13 mouse cellular contexts compared by ENCODE assay signal in genomic region chr15:77291471-77291870, GRCm38 (mm10). TPM values are rescaled to one million over a fixed set of nuclear protein-coding genes. Genes with fewer than 3 reads are reported as not detected.
A peak's percentile ranks its signal among the peaks of the same experiment; 100 is the strongest.
DNase-seq lines count a peak whose midpoint lies in the region; ATAC-seq and TF ChIP-seq lines count a peak whose summit lies in the region.
"Had no signal": no experiment of that assay in that cellular context is flagged by ENCODE, and none has a peak within 500 bp of the region (broad histone marks: within the 10 kb centered on the region; RNA-seq: fewer than 3 reads in every experiment).

No protein-coding gene starts in this region.

- WGBS in heart, embryonic 11.5 days (ENCODE audit: insufficient replicate concordance), result 31% methylated on average over 7 of the region's 7 CpGs
- WGBS in lung, postnatal 0 days, result 53% methylated on average over 7 of the region's 7 CpGs
- 36% methylated on average over 7 of the region's 7 CpGs for WGBS in embryonic facial prominence, embryonic 11.5 days
- 34% methylated on average over 7 of the region's 7 CpGs for WGBS in limb, embryonic 15.5 days

- H3K4me1 ChIP-seq in heart, embryonic 11.5 days (ENCODE audit: control insufficient read depth, insufficient read depth, low read length), result peaks cover 29% of the 10 kb centered on the region
- H3K4me1 ChIP-seq in lung, postnatal 0 days (ENCODE audit: insufficient read depth, low read depth, low read length), result peaks cover 8% of the 10 kb centered on the region; the same call in 1 of the 2 replicates
- H3K4me1 ChIP-seq in embryonic facial prominence, embryonic 11.5 days (ENCODE audit: control insufficient read depth, insufficient read depth, low read length), result peaks cover 10% of the 10 kb centered on the region; the same call in 1 of the 2 replicates
- H3K4me1 ChIP-seq in limb, embryonic 15.5 days, result peaks cover 24% of the 10 kb centered on the region

- H3K4me2 ChIP-seq in heart, embryonic 11.5 days, result no peak overlapping the region
- H3K4me2 ChIP-seq in lung, postnatal 0 days (replicated peaks; ENCODE audit: low read depth, low read length), result no peak overlapping the region
- no peak overlapping the region for H3K4me2 ChIP-seq in embryonic facial prominence, embryonic 11.5 days (ENCODE audit: low read depth, low read length)
- H3K4me2 ChIP-seq in limb, embryonic 15.5 days, result no peak overlapping the region
- H3K4me2 ChIP-seq: neural tube, embryonic 12.5 days had no signal

- H3K27ac ChIP-seq in heart, embryonic 11.5 days (ENCODE audit: low read depth, low read length), result peak overlapping the region; percentile 22; the same call in 1 of the 2 replicates
- H3K27ac ChIP-seq in lung, postnatal 0 days (ENCODE audit: low read length), result 0 out of 2 replicates have a peak overlapping the region, but pooled peaks have one; percentile 26
- 0 out of 2 replicates have a peak overlapping the region, but pooled peaks have one; percentile 35 for H3K27ac ChIP-seq in embryonic facial prominence, embryonic 11.5 days (replicated peaks; ENCODE audit: low read depth, low read length)
- peak overlapping the region; percentile 3; the same call in 1 of the 2 replicates for H3K27ac ChIP-seq in limb, embryonic 15.5 days
- H3K27ac ChIP-seq: neural tube, embryonic 12.5 days had no signal

- no peak for ATAC-seq in heart, embryonic 11.5 days (replicated peaks; ENCODE audit: insufficient number of reproducible peaks, low FRiP score, low TSS enrichment)
- ATAC-seq in lung, postnatal 0 days, result no peak
- no peak; the same call in 1 of the 2 replicates for ATAC-seq in embryonic facial prominence, embryonic 11.5 days (replicated peaks; ENCODE audit: insufficient number of reproducible peaks, low FRiP score, low TSS enrichment, low read depth)
- ATAC-seq in limb, embryonic 15.5 days (ENCODE audit: insufficient number of reproducible peaks, low FRiP score, low TSS enrichment, low read depth), result no peak

- no peak overlapping the region for H3K9ac ChIP-seq in heart, embryonic 11.5 days (ENCODE audit: low read depth, low read length)
- no peak overlapping the region for H3K9ac ChIP-seq in lung, postnatal 0 days (replicated peaks; ENCODE audit: low read depth)
- H3K9ac ChIP-seq in embryonic facial prominence, embryonic 11.5 days (replicated peaks; ENCODE audit: low read length), result no peak overlapping the region
- no peak overlapping the region for H3K9ac ChIP-seq in limb, embryonic 15.5 days
- H3K9ac ChIP-seq: neural tube, embryonic 12.5 days had no signal

- H3K4me3 ChIP-seq in heart, embryonic 11.5 days (ENCODE audit: low read depth, low read length), result no peak overlapping the region
- no peak overlapping the region for H3K4me3 ChIP-seq in lung, postnatal 0 days (ENCODE audit: low read depth, low read length)
- no peak overlapping the region for H3K4me3 ChIP-seq in embryonic facial prominence, embryonic 11.5 days (ENCODE audit: low read depth, low read length)
- no peak overlapping the region for H3K4me3 ChIP-seq in limb, embryonic 15.5 days
- H3K4me3 ChIP-seq: neural tube, embryonic 12.5 days had no signal

- H3K9me3 ChIP-seq in heart, embryonic 11.5 days (replicated peaks; ENCODE audit: control insufficient read depth, low read length), result no peaks in the 10 kb centered on the region
- H3K9me3 ChIP-seq in lung, postnatal 0 days (ENCODE audit: low read length), result no peaks in the 10 kb centered on the region
- no peaks in the 10 kb centered on the region for H3K9me3 ChIP-seq in embryonic facial prominence, embryonic 11.5 days (replicated peaks; ENCODE audit: control insufficient read depth, low read length)
- no peaks in the 10 kb centered on the region for H3K9me3 ChIP-seq in limb, embryonic 15.5 days
- H3K9me3 ChIP-seq: neural tube, embryonic 12.5 days had no signal

- no peak for TF ChIP-seq CTCF in lung, postnatal 0 days (IDR thresholded peaks at IDR 0.05)

- H3K27me3 ChIP-seq in heart, embryonic 11.5 days (ENCODE audit: control insufficient read depth, insufficient read depth, low read length), result no peaks in the 10 kb centered on the region
- H3K27me3 ChIP-seq in lung, postnatal 0 days (replicated peaks; ENCODE audit: insufficient read depth, low read length), result no peaks in the 10 kb centered on the region
- H3K27me3 ChIP-seq in embryonic facial prominence, embryonic 11.5 days (ENCODE audit: control insufficient read depth, insufficient read depth, low read length), result no peaks in the 10 kb centered on the region
- H3K27me3 ChIP-seq in limb, embryonic 15.5 days, result no peaks in the 10 kb centered on the region
- H3K27me3 ChIP-seq: neural tube, embryonic 12.5 days had no signal

- H3K36me3 ChIP-seq in heart, embryonic 11.5 days (ENCODE audit: control insufficient read depth, insufficient read depth, low read length), result no peaks in the 10 kb centered on the region
- no peaks in the 10 kb centered on the region for H3K36me3 ChIP-seq in lung, postnatal 0 days (ENCODE audit: insufficient read depth, low read length)
- no peaks in the 10 kb centered on the region for H3K36me3 ChIP-seq in embryonic facial prominence, embryonic 11.5 days (replicated peaks; ENCODE audit: control insufficient read depth, insufficient read depth, low read depth, low read length)
- no peaks in the 10 kb centered on the region for H3K36me3 ChIP-seq in limb, embryonic 15.5 days
- H3K36me3 ChIP-seq: neural tube, embryonic 12.5 days had no signal

- no peak for DNase-seq in heart, adult 8-10 months (ENCODE audit: low spot score)
- DNase-seq in lung, postnatal 0 days (ENCODE audit: low spot score), result no peak
- no peak for DNase-seq in lung, postnatal 10 days
- DNase-seq in embryonic facial prominence, embryonic 11.5 days (ENCODE audit: low spot score), result peak; percentile 53
- no peak for DNase-seq in left cerebral cortex, adult 8-10 months (ENCODE audit: low spot score in 2 of 2)
- DNase-seq: cerebellum, adult 8-10 months; heart, postnatal 10 days; lung, postnatal 4 days; midbrain, embryonic 14.5 days; right cerebral cortex, postnatal 4 days had no signal

- TF ChIP-seq EP300 in lung, postnatal 0 days (IDR thresholded peaks at IDR 0.05), result no peak

RNA-seq across cellular contexts. Expression of gene Rbfox2, which starts 15.3 kb away (rescaled TPM):
- 81.1 and 81.5 TPM in 2 replicates for polyA plus RNA-seq in heart, embryonic 11.5 days (2014; fragmentation: Nextera tagmentation; extraction: Ambion mirVana)
- 100 to 1,000 TPM in 2 of 4 experiments, 10 to 100 TPM in 2; 87.6 to 108 (median 101) TPM for total RNA-seq in heart, adult 8-10 months (2022)
- 17.4 and 18.8 TPM in 2 replicates for polyA plus RNA-seq in lung, postnatal 0 days (2015; fragmentation: Nextera tagmentation; extraction: Ambion mirVana)
- polyA plus RNA-seq in embryonic facial prominence, embryonic 11.5 days (2014; fragmentation: Nextera tagmentation; extraction: Ambion mirVana), result 81.9 and 85.1 TPM in 2 replicates
- 73.2 and 76.6 TPM in 2 replicates for polyA plus RNA-seq in limb, embryonic 15.5 days (2015; fragmentation: Nextera tagmentation; extraction: Ambion mirVana)
- total RNA-seq in left cerebral cortex, adult 8-10 months (2022), result 100 to 1,000 TPM; 211 to 245 (median 225) TPM
